Mouse (Mus musculus): ENCODE results near the gene Rad9a. TPM values are rescaled to one million over a fixed set of nuclear protein-coding genes. Genes with fewer than 3 reads are reported as not detected.

Rad9a gene
- polyA plus RNA-seq, 1 experiment from 2014 or later: 24.1 TPM

GRCm38 (mm10) chr19:4193129-4193528 is 8.3 kb downstream of the Rad9a start:
- WGBS (ENCODE audit: insufficient replicate concordance): 58% methylated on average over 6 of the region's 6 CpGs
- peak overlapping the region; percentile 89 for H3K4me2 ChIP-seq
- H3K4me1 ChIP-seq (ENCODE audit: control insufficient read depth, insufficient read depth, low read length): peaks cover 32% of the 10 kb centered on the region

GRCm38 (mm10) chr19:4192251-4192985 is 9.0 kb downstream of the Rad9a start:
- H3K9ac ChIP-seq (ENCODE audit: low read depth, low read length): peak overlapping the region; percentile 93
- H3K27ac ChIP-seq (ENCODE audit: low read depth, low read length): peak overlapping the region; percentile 87
- no peaks in the 10 kb centered on the region for H3K9me3 ChIP-seq (replicated peaks; ENCODE audit: control insufficient read depth, low read length)
- peak overlapping the region; percentile 61 for H3K4me3 ChIP-seq (ENCODE audit: low read depth, low read length)
- no peaks in the 10 kb centered on the region for H3K27me3 ChIP-seq (ENCODE audit: control insufficient read depth, insufficient read depth, low read length)
- peaks cover 32% of the 10 kb centered on the region for H3K4me1 ChIP-seq (ENCODE audit: control insufficient read depth, insufficient read depth, low read length)
- peak overlapping the region; percentile 89 for H3K4me2 ChIP-seq
- ATAC-seq (replicated peaks; ENCODE audit: insufficient number of reproducible peaks, low FRiP score, low TSS enrichment): peak; percentile 55
- peaks cover 20% of the 10 kb centered on the region for H3K36me3 ChIP-seq (ENCODE audit: control insufficient read depth, insufficient read depth, low read length)
- under 1% methylated on average over 50 of the region's 52 CpGs for WGBS (ENCODE audit: insufficient replicate concordance)

More at GRCm38 (mm10) chr19:4193129-4193528, 8.3 kb downstream of the Rad9a start:
- Histone ChIP-seq H3K9me3 (replicated peaks; ENCODE audit: control insufficient read depth, low read length) (no peaks in the 10 kb centered on the region), H3K9ac (ENCODE audit: low read depth, low read length) (peak overlapping the region; percentile 93), H3K36me3 (ENCODE audit: control insufficient read depth, insufficient read depth, low read length) (peaks cover 21% of the 10 kb centered on the region), H3K27me3 (ENCODE audit: control insufficient read depth, insufficient read depth, low read length) (no peaks in the 10 kb centered on the region), H3K4me3 (ENCODE audit: low read depth, low read length) (peak overlapping the region; percentile 61), H3K27ac (ENCODE audit: low read depth, low read length) (no peak overlapping the region)
- no peak for ATAC-seq (replicated peaks; ENCODE audit: insufficient number of reproducible peaks, low FRiP score, low TSS enrichment)

GRCm38 (mm10) chr19:4191528-4192250 is 9.8 kb downstream of the Rad9a start, which contains the start of gene Ppp1ca:
Ppp1ca (plus strand) TSS chr19:4192065.
- H3K27ac ChIP-seq (ENCODE audit: low read depth, low read length): peak within 1 kb of the TSS; percentile 87
- WGBS (ENCODE audit: insufficient replicate concordance): 6% methylated on average over 42 of the region's 47 CpGs
- no peaks in the 10 kb centered on the region for H3K27me3 ChIP-seq (ENCODE audit: control insufficient read depth, insufficient read depth, low read length)
- peak within 1 kb of the TSS; percentile 89 for H3K4me2 ChIP-seq
- peaks cover 17% of the 10 kb centered on the region for H3K36me3 ChIP-seq (ENCODE audit: control insufficient read depth, insufficient read depth, low read length)
- peak; percentile 92 for ATAC-seq (replicated peaks; ENCODE audit: insufficient number of reproducible peaks, low FRiP score, low TSS enrichment)
- H3K9me3 ChIP-seq (replicated peaks; ENCODE audit: control insufficient read depth, low read length): no peaks in the 10 kb centered on the region
- H3K4me3 ChIP-seq (ENCODE audit: low read depth, low read length): peak within 1 kb of the TSS; percentile 61
- H3K4me1 ChIP-seq (ENCODE audit: control insufficient read depth, insufficient read depth, low read length): peaks cover 30% of the 10 kb centered on the region
- peak within 1 kb of the TSS; percentile 93 for H3K9ac ChIP-seq (ENCODE audit: low read depth, low read length)

- WGBS (ENCODE audit: insufficient replicate concordance): 52% methylated on average over 4 of the region's 4 CpGs
- peak within 1 kb of the TSS; percentile 89 for H3K4me2 ChIP-seq
- peak within 1 kb of the TSS; percentile 93 for H3K9ac ChIP-seq (ENCODE audit: low read depth, low read length)
- H3K4me1 ChIP-seq (ENCODE audit: control insufficient read depth, insufficient read depth, low read length): peaks cover 25% of the 10 kb centered on the region
- peak within 1 kb of the TSS; percentile 87 for H3K27ac ChIP-seq (ENCODE audit: low read depth, low read length)
- no peaks in the 10 kb centered on the region for H3K9me3 ChIP-seq (replicated peaks; ENCODE audit: control insufficient read depth, low read length)
- peaks cover 13% of the 10 kb centered on the region for H3K36me3 ChIP-seq (ENCODE audit: control insufficient read depth, insufficient read depth, low read length)
- no peak for ATAC-seq (replicated peaks; ENCODE audit: insufficient number of reproducible peaks, low FRiP score, low TSS enrichment)
- H3K4me3 ChIP-seq (ENCODE audit: low read depth, low read length): peak within 1 kb of the TSS; percentile 61
- H3K27me3 ChIP-seq (ENCODE audit: control insufficient read depth, insufficient read depth, low read length): no peaks in the 10 kb centered on the region
Observed at GRCm38 (mm10) chr19:4190831-4191334, 10.6 kb downstream of the Rad9a start, which contains the start of gene Tbc1d10c. Tbc1d10c (minus strand) TSS chr19:4191284.

- Histone ChIP-seq H3K4me2 (no peak overlapping the region), H3K27ac (ENCODE audit: low read depth, low read length) (no peak overlapping the region), H3K9me3 (replicated peaks; ENCODE audit: control insufficient read depth, low read length) (no peaks in the 10 kb centered on the region), H3K9ac (ENCODE audit: low read depth, low read length) (no peak overlapping the region), H3K4me3 (ENCODE audit: low read depth, low read length) (no peak overlapping the region), H3K4me1 (ENCODE audit: control insufficient read depth, insufficient read depth, low read length) (peaks cover 32% of the 10 kb centered on the region), H3K36me3 (ENCODE audit: control insufficient read depth, insufficient read depth, low read length) (peaks cover 6% of the 10 kb centered on the region; the same call in 1 of the 2 replicates), H3K27me3 (ENCODE audit: control insufficient read depth, insufficient read depth, low read length) (0 out of 2 replicates have a peak, but pooled peaks cover 3% of the 10 kb centered on the region)
- WGBS (ENCODE audit: insufficient replicate concordance): 83% methylated on average over 12 of the region's 12 CpGs
- no peak for ATAC-seq (replicated peaks; ENCODE audit: insufficient number of reproducible peaks, low FRiP score, low TSS enrichment)
Observed at GRCm38 (mm10) chr19:4189051-4189620, 12.3 kb downstream of the Rad9a start.

- Histone ChIP-seq H3K4me3 (ENCODE audit: low read depth, low read length) (no peak overlapping the region), H3K27ac (ENCODE audit: low read depth, low read length) (no peak overlapping the region), H3K4me2 (no peak overlapping the region), H3K9ac (ENCODE audit: low read depth, low read length) (0 out of 2 replicates have a peak overlapping the region, but pooled peaks have one; percentile 34), H3K9me3 (replicated peaks; ENCODE audit: control insufficient read depth, low read length) (no peaks in the 10 kb centered on the region), H3K4me1 (ENCODE audit: control insufficient read depth, insufficient read depth, low read length) (peaks cover 18% of the 10 kb centered on the region), H3K27me3 (ENCODE audit: control insufficient read depth, insufficient read depth, low read length) (0 out of 2 replicates have a peak, but pooled peaks cover 3% of the 10 kb centered on the region), H3K36me3 (ENCODE audit: control insufficient read depth, insufficient read depth, low read length) (no peaks in the 10 kb centered on the region)
- 65% methylated on average over 3 of the region's 3 CpGs for WGBS (ENCODE audit: insufficient replicate concordance)
- ATAC-seq (replicated peaks; ENCODE audit: insufficient number of reproducible peaks, low FRiP score, low TSS enrichment): no peak
Observed at GRCm38 (mm10) chr19:4187303-4187702, 14.2 kb downstream of the Rad9a start.

GRCm38 (mm10) chr19:4184976-4185975 is 16.2 kb downstream of the Rad9a start:
- Histone ChIP-seq H3K9me3 (replicated peaks; ENCODE audit: control insufficient read depth, low read length) (no peaks in the 10 kb centered on the region), H3K27me3 (ENCODE audit: control insufficient read depth, insufficient read depth, low read length) (0 out of 2 replicates have a peak, but pooled peaks cover 3% of the 10 kb centered on the region), H3K4me1 (ENCODE audit: control insufficient read depth, insufficient read depth, low read length) (peaks cover 9% of the 10 kb centered on the region), H3K4me2 (no peak overlapping the region; the same call in 1 of the 2 replicates), H3K27ac (ENCODE audit: low read depth, low read length) (0 out of 2 replicates have a peak overlapping the region, but pooled peaks have one; percentile 15), H3K4me3 (ENCODE audit: low read depth, low read length) (no peak overlapping the region), H3K9ac (ENCODE audit: low read depth, low read length) (no peak overlapping the region), H3K36me3 (ENCODE audit: control insufficient read depth, insufficient read depth, low read length) (no peaks in the 10 kb centered on the region)
- ATAC-seq (replicated peaks; ENCODE audit: insufficient number of reproducible peaks, low FRiP score, low TSS enrichment): no peak
- 52% methylated on average over 15 of the region's 15 CpGs for WGBS (ENCODE audit: insufficient replicate concordance)

All from heart, embryonic 11.5 days (tissue).